Mouse (Mus musculus): Measurements from ENCODE around the gene Tent5a.

Tent5a gene

DNA sequence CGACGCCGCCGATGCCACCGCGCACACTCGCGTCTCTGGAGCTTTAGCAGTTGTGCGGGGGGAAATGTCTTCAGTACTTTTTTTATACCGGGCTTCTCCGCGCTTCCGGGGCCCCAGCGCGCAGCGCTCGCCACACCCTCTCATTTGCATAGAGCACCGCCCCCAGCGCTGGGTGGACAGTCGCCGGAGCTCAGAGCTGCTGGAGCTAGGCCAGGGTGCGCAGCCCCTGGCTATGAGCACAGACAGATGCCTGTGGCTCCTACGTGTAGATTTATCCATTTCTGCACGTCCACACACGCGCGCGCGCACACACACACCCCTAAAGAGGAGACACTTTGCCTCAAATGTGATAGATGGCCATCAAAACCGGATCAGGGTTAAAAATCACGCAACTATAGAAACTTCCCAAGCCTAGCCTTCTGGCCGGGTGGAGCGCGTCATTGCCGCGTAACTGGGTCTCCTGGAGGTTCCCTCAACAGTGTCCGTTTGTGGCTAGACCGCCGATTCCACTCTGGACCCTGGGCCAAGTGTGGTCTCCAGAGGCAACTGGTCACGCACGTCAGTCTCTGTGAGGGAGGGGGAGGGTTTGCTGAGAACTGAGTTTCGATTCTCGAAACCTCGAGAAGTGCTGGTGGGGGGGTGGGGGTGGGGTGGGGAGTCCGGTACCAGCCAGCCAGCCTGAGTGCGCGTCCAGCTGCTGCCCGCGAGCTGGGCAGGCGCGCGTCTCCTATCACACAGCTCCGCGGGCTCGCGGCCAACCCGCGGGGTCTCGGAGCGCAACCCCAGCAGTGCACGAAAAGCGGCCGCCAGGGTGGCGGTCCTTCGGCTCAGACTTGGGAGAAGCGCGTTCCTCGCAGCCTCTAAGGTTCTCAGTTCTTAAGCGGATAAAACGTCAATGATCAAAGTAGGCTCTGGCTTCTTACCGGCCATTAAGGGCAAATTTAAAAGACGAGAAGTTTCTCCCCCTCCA lies at the start of gene Tent5a:
Tent5a (minus strand) TSS at position 107 of the 970 bp plus-strand sequence.
- peak; percentile 79 for DNase-seq

DNA sequence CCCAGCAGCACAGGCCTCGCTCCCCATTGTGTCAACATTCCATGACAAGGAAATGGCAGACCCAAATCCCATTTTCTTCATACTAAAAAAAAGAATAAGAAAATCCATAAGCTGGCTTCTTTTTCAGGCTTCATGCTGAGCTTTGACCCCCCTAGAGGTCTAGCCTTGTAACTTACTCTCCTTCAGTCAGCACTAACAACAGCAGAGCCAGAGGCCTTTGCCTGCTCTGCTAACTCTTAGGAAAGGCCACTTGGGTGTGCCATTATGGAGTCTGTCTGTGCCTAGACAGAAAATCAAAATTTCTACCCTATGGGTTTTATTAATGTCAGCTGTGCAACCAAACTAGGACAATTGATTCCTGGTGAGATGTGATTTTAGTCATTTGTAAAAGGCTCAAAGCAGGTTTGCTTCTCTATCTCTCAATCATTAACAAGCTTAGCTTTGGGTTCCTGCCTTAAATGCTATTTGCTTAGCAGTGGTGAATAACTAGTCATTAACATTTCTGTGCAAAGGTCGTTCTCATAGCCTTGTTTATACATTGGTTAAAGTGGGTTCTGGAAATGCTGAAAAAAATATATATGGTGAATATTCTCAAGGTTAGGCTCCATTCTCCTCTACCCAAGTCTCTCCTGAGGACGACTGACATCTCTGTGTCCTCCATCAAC lies 49.6 kb upstream of the Tent5a start:
- DNase-seq: no peak

DNA sequence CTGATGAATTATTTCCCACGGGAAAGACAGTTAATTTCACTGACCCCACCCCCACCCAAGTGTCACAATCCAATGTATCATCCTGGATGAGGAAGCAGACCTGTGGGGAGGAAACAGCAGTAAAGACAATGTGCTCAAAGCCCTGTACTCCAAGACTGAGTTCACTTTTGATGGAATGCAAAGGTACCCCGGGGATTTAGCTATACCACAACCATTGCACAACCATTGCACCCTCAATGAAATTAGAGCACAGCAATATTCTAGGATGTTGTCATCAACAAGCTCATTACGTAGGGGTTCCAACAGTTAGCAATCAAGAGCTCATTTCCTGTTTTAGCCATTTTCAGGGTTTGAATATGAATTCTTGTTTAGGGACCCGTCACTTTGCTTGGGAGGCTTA lies 48.0 kb upstream of the Tent5a start:
- no peak for DNase-seq

DNA sequence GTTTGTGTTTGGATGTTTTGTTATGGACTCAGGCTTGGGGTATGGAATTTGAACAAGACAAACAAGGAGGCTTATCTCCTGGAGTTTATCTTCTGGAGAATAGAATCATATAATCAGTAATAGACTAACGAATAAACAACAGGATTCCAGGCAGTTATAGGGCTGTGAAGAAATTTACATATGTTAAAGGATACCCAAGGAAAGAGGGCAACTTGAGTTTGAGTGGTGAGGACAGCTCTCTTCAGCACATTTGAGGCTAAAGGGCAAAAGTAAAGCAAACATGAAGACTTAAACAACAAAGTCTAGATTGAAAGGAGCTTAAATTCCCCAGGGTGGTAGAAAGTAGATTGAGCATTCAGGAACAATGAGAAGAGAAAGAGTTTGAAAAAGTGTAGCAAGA lies 44.9 kb upstream of the Tent5a start:
- no peak for DNase-seq

DNA sequence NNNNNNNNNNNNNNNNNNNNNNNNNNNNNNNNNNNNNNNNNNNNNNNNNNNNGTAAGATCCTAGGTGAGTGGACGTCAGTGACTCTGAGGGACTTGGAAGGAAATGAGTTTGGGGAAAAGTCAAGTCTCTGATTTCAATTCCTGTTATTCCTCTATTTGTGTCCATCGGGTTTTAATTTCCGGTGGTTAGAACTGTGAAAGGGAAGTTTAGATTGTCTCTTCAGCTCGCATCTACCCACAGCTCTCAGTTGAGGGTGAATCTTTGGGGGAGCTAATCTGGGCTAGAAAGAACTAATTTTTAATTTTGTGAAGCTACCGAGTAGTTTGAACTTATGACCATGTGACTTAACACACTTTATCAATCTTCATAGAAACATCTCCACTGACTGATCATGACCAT lies 42.4 kb upstream of the Tent5a start:
- no peak for DNase-seq

DNA sequence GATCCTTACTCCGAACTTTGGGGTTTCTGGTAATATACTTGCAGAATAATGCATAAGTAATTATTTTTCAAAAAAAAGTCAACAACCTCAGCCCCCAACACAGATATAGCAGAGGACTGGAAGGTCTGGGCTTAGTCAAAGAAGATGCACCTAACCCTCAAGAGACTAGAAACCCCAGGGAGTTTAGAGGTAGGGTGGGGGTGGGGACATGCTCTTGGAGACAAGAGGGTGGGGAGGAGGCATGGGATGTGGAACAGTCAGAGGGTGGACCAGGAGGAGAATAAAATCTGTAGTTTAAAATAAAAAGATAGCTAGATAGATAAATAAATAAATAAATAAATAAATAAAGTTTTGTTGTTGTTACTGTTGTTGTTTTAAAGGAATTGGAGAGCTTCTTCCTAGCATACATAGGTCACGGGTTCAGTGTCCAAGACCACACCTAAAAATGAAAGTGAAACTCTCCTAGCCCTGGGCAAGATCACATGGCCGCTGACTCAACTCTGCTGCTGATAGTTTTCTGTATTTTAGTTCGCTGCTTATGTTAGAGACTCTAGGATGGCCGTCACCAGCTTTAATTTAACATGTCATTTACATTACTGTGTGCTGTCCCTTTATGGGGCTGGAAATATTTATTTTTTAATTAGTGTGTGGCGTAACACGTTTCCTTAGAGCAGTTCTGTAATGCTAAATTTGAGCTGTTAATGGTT lies 30.2 kb upstream of the Tent5a start:
- no peak for DNase-seq

DNA sequence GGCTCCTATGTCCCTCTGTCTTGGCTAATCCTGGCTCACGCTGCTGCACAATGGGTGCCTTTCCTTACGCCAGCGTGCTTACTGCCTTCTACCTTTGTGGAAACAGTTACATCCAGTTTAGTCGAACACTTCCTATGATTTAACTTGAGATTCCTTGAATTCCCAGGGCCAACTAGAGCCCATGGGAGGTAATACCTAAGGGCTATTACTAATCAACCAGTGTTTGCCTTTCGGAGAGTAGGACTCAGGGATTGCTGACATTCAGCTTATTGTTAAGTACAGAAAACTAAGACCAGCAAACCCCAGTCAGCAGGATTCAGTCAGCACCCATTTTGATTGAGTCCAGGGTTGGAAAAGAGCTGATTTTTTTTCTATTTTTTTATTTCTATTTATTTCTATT lies 28.4 kb upstream of the Tent5a start:
- DNase-seq: no peak

DNA sequence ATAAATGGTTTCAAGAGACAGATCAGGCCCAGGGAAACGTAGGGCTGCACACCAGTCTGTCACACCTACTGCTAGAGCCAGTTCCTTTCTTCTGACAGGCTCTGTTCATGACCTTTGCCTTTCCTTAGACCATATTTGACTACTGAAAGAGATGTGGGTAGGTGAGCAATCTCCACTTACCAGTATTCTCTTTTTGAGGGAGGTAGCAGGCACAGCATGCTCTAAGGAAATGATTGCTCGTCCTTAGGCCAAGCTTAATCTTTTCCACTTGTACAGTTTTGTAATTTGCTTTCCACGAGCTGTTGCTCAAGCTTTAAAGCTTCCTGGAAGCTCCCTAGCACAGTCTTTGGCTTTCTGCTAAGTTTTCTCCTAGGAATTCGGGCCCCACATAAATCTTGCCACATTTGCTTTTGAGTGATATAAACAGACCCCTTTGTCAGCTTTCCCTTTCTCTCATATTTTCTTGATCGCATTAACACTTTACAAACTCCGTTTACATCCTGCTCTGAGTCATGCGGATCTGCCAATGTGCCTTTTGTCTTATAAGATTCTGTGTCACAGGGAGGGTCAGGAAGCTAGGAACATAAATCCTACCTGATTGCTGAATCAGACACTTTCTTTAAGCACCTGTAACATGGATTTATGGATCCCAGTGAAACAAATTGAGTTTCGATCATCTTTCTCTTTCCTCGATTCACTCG lies 20.8 kb upstream of the Tent5a start:
- DNase-seq: no peak

DNA sequence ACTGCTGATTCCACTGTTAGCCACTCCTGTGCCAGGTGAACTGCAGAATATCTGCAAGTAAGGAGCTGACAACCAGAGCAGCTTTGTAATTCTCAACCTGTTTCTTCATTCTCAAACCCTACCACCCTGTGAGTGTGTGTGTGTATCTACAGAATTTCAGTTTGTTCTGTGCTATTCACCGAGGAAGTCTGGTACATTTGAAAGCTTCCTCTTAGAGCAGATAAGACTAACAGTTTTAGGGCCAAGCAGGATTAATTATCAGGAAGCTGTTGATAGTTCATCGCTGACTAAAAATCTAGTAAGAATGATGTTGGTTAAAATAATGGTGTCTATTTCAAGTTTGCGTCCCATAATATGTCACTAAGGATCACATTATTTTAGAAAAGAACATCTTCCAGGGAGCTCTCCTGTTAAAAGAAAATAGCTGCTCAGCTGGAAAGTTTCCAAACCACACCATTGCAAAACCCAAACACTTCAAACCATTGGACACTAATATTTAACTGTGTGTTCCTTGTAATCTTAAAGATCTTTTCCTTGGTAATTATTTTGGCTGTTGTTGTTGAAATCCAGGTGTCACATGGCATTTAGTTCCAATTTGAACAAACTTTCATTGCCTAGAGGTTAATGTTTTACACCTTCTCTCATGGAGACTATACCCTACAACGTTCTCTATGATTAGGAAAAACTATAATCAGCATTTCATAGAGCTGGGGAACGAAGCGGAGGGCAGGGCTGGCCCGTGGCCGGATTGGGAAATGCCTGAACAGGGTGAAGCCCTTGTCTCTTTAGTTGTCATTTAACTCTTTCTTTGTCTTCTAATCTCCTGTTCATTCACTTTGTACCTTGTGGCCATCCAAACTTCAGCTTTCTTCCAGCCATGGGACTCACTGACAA lies 16.0 kb upstream of the Tent5a start:
- DNase-seq: no peak

DNA sequence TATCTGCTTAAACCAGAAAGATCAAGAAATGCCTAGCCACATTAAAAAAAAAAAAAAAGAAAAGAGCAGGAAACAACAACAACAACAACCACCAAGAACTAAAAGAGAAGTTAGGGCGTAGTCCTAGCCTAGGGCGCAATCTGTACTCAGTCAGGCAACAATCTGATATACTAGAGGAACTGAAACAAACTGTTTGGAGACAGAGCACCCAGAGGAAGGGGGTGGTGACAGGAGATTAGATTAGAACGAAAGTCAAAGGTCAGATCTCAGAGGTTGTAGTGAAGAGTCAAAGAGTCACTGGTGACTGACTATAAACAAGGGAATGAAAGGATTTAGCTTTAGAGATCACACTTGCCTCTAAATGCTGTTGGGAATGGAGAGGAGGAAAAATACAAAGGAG lies 13.2 kb upstream of the Tent5a start:
- no peak for DNase-seq

DNA sequence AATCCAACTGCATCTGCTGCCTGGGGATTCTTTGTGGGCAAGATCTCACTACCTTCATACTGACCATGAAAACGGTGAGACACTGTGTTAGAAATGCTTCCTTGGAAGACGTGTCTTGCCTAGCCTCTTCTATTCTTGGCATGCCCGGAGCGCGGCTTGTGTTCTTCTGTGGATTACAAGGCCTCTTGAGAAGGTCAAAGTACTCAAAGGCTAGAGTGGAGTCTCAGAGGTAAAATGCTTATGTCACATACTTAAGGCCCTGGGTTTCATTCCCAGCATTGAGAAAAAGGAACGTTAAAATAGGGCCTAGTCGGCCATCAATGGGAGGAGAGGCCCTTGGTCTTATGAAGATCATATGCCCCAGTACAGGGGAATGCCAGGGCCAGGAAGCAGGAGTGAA lies 8.9 kb upstream of the Tent5a start:
- no peak for DNase-seq

DNA sequence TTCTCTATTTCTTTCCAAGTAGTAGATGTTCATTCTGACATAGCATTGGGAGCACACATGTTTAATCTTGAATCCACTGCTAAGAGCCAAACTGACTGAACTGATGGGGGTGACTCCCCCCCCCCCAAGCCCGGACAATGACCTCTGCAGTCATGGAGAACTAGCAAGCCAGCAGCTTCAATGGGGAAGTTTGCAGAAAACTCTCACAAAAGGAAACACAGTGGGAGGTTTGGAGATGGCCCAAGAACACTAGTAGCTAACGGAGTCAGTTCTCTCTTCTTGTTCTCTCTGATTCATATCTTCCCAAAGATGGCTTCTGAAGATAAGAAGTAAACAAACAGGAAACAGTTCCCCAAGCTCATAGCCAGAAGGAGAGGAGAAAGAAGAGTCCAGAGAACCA lies 4.4 kb upstream of the Tent5a start:
- no peak for DNase-seq

DNA sequence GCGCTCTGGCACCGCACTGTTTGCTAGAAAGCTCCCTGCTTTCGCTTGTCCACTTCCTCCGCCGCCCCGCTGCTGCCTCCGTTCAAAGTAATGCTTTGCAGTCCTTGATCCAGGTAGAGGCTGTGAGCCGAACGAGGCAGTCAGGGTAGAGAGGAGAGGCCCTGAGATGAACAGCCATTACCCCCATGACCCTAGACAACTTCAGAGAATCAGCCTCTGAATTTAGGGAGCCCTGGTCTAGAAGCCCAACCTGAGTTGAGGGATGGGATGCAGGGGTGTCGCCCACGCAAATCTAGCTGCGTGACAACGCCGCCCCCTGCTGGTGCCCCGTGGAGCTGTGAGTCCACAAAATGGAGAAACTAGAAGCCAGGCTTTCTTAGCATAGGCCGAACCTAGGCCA lies 1.1 kb upstream of the Tent5a start:
- peak; percentile 93 for DNase-seq

DNA sequence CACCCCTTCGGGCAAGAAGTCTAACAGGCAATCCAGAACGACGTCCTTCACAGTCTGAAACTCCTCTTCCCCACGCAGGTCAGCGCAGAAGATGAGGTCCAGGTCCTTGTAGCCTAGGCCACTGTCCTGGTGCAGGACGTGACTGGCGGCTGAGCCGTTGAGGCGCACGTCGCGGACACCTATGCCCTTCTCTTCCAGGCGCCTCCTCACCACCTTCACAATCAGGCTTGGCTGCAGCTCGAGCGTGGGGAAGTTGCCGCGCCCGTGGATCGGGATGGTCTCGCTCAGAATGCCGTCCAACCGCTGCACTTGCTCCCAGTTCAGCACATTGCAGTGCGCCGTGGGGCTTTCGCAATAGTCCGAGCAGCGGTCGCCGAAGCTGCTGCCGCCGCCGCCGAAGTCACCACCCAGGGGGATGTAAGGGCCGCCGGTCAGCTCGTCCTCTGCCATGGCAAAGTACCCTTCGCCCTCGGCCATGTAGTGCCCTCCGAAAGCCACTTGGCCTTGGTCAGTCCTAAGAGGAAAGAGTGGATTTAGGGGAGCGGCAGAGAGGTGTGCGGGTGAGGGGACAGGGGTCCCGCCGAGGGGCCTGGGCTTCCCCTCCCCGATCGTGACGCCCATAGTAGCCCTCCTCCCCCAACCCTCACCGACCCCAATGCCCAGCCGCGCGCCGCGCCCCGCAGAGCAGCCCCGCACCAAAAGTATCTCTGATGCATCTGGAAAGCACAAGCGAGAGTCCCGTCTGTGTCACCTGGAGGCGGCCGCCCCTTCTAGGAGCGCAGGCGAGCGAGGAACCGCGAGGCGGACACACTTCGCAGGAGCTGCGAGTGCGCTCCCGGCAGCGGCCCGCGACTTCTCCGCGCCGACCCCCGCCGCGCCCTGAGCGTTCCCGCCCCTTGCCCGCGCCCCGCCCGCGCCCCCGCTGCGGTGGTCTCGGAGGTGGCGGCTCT lies 581 bp downstream of the Tent5a start:
- DNase-seq: peak; percentile 53

DNA sequence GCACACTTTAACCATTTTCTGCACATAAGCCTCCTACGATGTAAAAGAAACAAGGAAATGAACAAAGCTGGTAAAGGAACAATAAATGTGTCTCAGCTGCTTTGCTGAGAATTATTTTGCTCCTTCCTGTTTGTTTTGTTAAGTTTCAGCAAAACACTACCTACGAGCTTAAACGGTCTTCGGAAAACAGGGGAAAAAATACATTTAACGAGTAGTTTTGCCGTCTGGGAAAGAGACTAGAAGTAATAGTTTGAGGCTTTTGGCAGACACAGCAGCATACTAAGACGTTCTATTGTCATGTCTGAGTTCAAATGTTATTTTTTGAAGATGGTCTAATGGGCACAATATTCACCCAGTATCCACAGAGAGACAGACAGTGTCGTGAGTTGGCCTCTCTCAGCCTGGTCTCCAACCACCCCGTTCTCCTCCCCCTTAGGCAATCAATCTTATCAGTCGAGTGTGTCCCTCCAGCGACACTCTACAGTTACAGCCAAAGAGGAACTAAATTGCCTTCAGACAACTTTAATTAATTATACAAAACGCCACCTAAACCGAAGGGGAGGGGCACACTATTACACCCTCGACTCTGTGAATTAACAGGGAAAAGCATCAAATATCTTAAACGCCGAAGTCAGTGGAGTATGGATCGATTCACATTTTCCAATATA lies 1.8 kb downstream of the Tent5a start:
- DNase-seq: no peak

DNA sequence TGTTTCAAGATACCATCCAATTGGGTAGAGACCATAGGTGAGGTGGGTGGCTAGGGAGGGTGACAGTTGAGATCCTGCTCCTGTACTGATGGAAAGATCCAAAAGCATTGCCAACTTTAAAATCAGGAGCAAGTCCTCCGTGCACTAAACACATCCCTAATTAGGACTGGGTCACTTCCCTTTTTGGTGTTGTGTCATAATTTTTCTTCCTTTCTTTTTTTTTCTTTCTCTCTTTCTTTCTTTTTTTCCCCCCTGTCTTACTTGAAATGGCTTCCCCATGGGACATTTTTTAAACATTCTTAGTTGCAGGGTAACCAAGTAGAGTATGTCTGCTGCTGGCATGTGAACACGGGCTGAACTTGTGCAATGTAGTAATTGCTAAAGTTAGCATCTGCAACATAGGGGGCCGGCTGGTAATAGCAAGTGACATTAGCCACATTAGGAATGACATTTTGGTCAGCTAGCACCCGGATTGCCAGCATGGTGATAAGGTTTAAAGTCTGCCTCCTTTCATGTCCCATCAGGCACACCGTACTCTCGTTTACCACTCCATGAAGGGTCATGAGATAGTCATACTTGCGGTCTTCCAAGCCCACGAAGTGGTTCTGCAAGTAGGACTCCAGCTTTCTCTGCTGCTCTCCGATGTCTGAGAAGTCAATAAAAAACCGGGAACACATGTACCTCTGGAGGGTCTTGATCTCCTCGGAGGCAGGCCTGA lies 2.8 kb downstream of the Tent5a start:
- DNase-seq: no peak

DNA sequence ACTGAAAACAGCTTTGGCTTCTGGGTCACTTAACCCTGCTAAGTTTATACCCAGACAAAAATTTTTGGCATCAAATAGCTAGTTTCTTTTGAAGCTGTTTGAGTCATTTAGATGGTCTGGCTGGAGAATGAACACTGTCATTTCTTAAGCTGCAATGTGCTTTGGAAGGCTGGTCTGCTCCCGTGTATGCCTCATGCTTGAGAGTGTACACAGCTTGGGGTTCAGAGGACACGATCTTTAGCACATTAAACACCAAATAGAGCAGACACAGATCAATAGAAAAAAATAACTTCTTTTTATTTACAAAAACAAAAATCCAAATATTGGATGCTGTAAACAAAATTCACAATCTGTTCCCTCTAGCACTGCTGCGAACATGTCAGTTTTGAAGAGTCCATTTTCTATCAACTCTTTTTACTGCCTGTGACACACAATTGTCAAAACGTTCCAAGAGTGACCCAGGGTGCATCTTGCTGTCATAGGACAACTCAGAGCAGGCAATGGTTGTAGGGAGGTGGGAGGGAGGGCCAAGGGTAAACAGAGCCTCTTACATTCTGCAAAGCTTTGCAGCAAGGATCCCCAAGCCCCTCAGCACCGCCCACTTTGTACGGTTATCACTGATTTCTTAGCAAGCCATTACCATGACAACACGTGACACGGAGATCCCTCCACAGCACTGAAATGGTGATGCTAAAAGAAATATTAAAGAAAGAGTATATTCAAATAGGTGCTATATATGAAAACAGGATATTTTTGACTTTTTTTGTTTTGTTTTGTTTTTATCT lies 6.8 kb downstream of the Tent5a start:
- no peak for DNase-seq

DNA sequence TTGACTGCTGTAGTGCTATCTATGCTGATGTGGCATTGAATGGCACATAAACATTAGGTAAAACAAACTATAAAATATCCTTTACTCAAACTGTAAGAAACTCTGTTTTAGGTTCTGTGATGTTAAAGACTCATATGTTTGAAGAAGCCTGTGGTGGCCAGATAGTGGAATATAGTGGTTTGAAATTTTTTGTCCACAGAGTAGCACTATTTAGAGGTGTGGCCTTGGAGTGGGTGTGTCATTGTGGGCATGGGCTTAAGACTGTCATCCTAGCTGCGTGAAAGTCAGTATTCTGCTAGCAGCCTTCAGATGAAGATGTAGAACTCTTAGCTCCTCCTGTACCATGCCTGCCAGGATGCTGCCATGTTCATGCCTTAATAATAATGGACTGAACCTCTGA lies 11.0 kb downstream of the Tent5a start:
- no peak for DNase-seq

DNA sequence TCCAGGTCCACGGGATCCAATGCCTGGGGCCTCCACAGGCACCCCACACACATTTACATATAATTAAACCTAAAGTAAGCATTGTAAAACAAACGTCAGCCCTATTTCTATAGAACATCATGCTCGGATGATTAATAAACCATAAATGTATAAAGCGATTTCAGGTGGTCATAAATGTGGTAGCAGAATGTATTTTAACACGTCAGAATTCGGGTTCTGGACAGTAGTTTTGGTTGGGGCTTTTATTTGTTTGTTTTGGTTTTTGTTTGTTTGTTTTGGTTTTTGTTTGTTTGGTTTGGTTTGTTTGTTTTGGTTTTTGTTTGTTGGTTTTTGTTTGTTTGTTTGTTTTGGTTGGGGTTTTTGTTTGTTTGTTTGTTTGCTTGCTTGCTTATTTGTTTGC lies 14.7 kb downstream of the Tent5a start, which contains the start of gene Gm11114:
Gm11114 (plus strand) TSS at position 301 of the 400 bp plus-strand sequence.
- DNase-seq: no peak
